In the genomic region with DNA sequence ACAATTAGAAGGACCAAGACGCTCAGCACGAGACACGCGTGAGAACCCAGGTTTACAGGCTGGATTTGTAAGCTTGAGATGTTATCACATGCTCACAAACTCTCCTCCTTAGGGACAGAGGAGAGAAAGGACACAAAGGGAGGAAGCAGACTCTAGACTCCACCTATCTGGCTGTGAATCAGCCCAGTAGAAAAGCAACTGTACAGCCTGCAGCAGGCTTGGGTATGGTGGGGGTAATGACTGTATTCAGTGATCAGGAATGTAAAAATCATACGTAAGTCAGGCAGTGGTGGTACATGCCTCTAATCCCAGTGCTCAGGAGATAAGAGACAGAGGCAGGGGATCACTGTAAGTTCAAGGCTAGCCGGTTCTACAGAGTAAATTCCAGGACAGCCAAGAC, we compare ENCODE assay signal across 13 mouse cellular contexts. TPM values are rescaled to one million over a fixed set of nuclear protein-coding genes. Genes with fewer than 3 reads are reported as not detected.
DNase-seq lines count a peak whose midpoint lies in the region; ATAC-seq lines count a peak whose summit lies in the region.
"Had no signal": no experiment of that assay in that cellular context is flagged by ENCODE, and none has a peak within 500 bp of the region (broad histone marks: within the 10 kb centered on the region; RNA-seq: fewer than 3 reads in every experiment).

No protein-coding gene starts in this region.

- H3K27ac ChIP-seq in intestine, embryonic 14.5 days (ENCODE audit: low read depth), result no peak overlapping the region
- H3K27ac ChIP-seq in intestine, embryonic 15.5 days, result no peak overlapping the region
- H3K27ac ChIP-seq in brown adipose tissue, adult 24 weeks (replicated peaks; ENCODE audit: low read depth, low read length), result peak overlapping the region; percentile 72
- no peak overlapping the region for H3K27ac ChIP-seq in intestine, embryonic 16.5 days (ENCODE audit: low read length)

- DNase-seq in intestine, embryonic 14.5 days (ENCODE audit: low spot score), result peak; percentile 20
- peak; percentile 71 for DNase-seq in 3T3-L1 (ENCODE audit: low read depth, low spot score)
- no peak for DNase-seq in spleen, adult 18-20 months
- DNase-seq in gastrocnemius, postnatal 4 days (ENCODE audit: low spot score in 2 of 2), result no peak
- DNase-seq: adrenal gland, postnatal 25 days; cerebellum, adult 2 months; gastrocnemius, postnatal 10 days; layer of hippocampus, postnatal 36 days; liver had no signal

- no peak overlapping the region for H3K9ac ChIP-seq in intestine, embryonic 14.5 days (ENCODE audit: low read length)
- no peak overlapping the region for H3K9ac ChIP-seq in intestine, embryonic 15.5 days
- no peak overlapping the region for H3K9ac ChIP-seq in intestine, embryonic 16.5 days (ENCODE audit: low read depth, low read length)

- H3K36me3 ChIP-seq in intestine, embryonic 14.5 days (ENCODE audit: control insufficient read depth, insufficient read depth, low read length), result peaks cover 99% of the 10 kb centered on the region
- peaks cover 28% of the 10 kb centered on the region for H3K36me3 ChIP-seq in intestine, embryonic 15.5 days
- H3K36me3 ChIP-seq in intestine, embryonic 16.5 days (ENCODE audit: control insufficient read depth, insufficient read depth, low read length), result 0 out of 2 replicates have a peak, but pooled peaks cover 8% of the 10 kb centered on the region

- H3K9me3 ChIP-seq in intestine, embryonic 14.5 days (ENCODE audit: control insufficient read depth, low read length), result no peaks in the 10 kb centered on the region
- H3K9me3 ChIP-seq in intestine, embryonic 15.5 days, result no peaks in the 10 kb centered on the region
- no peaks in the 10 kb centered on the region for H3K9me3 ChIP-seq in intestine, embryonic 16.5 days (ENCODE audit: control insufficient read depth, low read length)

- no peaks in the 10 kb centered on the region for H3K27me3 ChIP-seq in intestine, embryonic 14.5 days (replicated peaks; ENCODE audit: control insufficient read depth, insufficient read depth, low read length)
- H3K27me3 ChIP-seq in intestine, embryonic 15.5 days (replicated peaks), result no peaks in the 10 kb centered on the region
- H3K27me3 ChIP-seq in intestine, embryonic 16.5 days (replicated peaks; ENCODE audit: control insufficient read depth, insufficient read depth, low read length), result no peaks in the 10 kb centered on the region

- ATAC-seq in intestine, embryonic 14.5 days (replicated peaks; ENCODE audit: low FRiP score, low TSS enrichment, low read depth), result no peak
- no peak for ATAC-seq in intestine, embryonic 15.5 days
- ATAC-seq in intestine, embryonic 16.5 days, result peak; percentile 41
- no peak for ATAC-seq in cerebellum, adult (ENCODE audit: insufficient number of reproducible peaks, low FRiP score, low TSS enrichment)

- H3K4me3 ChIP-seq in intestine, embryonic 14.5 days (ENCODE audit: low read depth, low read length), result no peak overlapping the region
- H3K4me3 ChIP-seq in intestine, embryonic 15.5 days (replicated peaks), result no peak overlapping the region
- H3K4me3 ChIP-seq in brown adipose tissue, adult 24 weeks (ENCODE audit: insufficient read depth, low read depth, low read length), result no peak overlapping the region
- no peak overlapping the region for H3K4me3 ChIP-seq in intestine, embryonic 16.5 days (ENCODE audit: low read length)

- H3K4me2 ChIP-seq in intestine, embryonic 14.5 days (ENCODE audit: low read length), result no peak overlapping the region
- H3K4me2 ChIP-seq in intestine, embryonic 15.5 days (replicated peaks), result no peak overlapping the region
- no peak overlapping the region for H3K4me2 ChIP-seq in intestine, embryonic 16.5 days (ENCODE audit: low read depth, low read length)

- no peaks in the 10 kb centered on the region for H3K4me1 ChIP-seq in intestine, embryonic 14.5 days (replicated peaks; ENCODE audit: control insufficient read depth, insufficient read depth, low read length)
- no peaks in the 10 kb centered on the region; the same call in 1 of the 2 replicates for H3K4me1 ChIP-seq in intestine, embryonic 15.5 days (replicated peaks)
- H3K4me1 ChIP-seq in brown adipose tissue, adult 24 weeks (ENCODE audit: control insufficient read depth, insufficient read depth, insufficient read length, low read length), result peaks cover 8% of the 10 kb centered on the region; the same call in 1 of the 2 replicates
- no peaks in the 10 kb centered on the region for H3K4me1 ChIP-seq in intestine, embryonic 16.5 days (ENCODE audit: control insufficient read depth, insufficient read depth, low read length)

- WGBS in intestine, embryonic 14.5 days, result 82% methylated on average over 6 of the region's 6 CpGs
- 78% methylated on average over 6 of the region's 6 CpGs for WGBS in intestine, embryonic 15.5 days
- WGBS in intestine, embryonic 16.5 days, result 73% methylated on average over 6 of the region's 6 CpGs

RNA-seq across cellular contexts. Expression of gene Tmpo, which starts 24.8 kb away (rescaled TPM):
- polyA plus RNA-seq in intestine, embryonic 14.5 days (2014; fragmentation: Nextera tagmentation; extraction: Ambion mirVana), result 219 TPM in 2 replicates
- 165 and 209 TPM in 2 replicates for polyA plus RNA-seq in intestine, embryonic 15.5 days (2015; fragmentation: Nextera tagmentation; extraction: Ambion mirVana)
- polyA plus RNA-seq in brown adipose tissue, adult 24 weeks (2012; ENCODE audit: insufficient read depth, insufficient read length, missing spikeins), result 10.0 and 16.6 TPM in 2 replicates
- polyA plus RNA-seq in intestine, embryonic 16.5 days (2015; fragmentation: Nextera tagmentation; extraction: Ambion mirVana), result 110 and 111 TPM in 2 replicates
- total RNA-seq in gastrocnemius, postnatal 4 days (2021), result 100 to 1,000 TPM; 170 to 177 TPM

RNA-seq across cellular contexts. Expression of gene Slc25a3, which starts 32.5 kb away (rescaled TPM):
- 555 and 608 TPM in 2 replicates for polyA plus RNA-seq in intestine, embryonic 14.5 days (2014; fragmentation: Nextera tagmentation; extraction: Ambion mirVana)
- 611 and 651 TPM in 2 replicates for polyA plus RNA-seq in intestine, embryonic 15.5 days (2015; fragmentation: Nextera tagmentation; extraction: Ambion mirVana)
- polyA plus RNA-seq in brown adipose tissue, adult 24 weeks (2012; ENCODE audit: insufficient read depth, insufficient read length, missing spikeins), result 491 and 596 TPM in 2 replicates
- 743 and 812 TPM in 2 replicates for polyA plus RNA-seq in intestine, embryonic 16.5 days (2015; fragmentation: Nextera tagmentation; extraction: Ambion mirVana)
- 100 to 1,000 TPM; 743 to 774 TPM for total RNA-seq in gastrocnemius, postnatal 4 days (2021)

Comparison
In these comparisons a context has a peak if more than half of its experiments do, and no peak if none do; other contexts are left out.
1. DNase-seq: peak in intestine, embryonic 14.5 days (single experiment) and 3T3-L1 (single experiment); none in spleen, adult 18-20 months (0 of 2) and gastrocnemius, postnatal 4 days (0 of 2).